Mouse (Mus musculus) hindbrain, embryonic 15.5 days (tissue): ENCODE measurements around the gene Rnf126. TPM values are rescaled to one million over a fixed set of nuclear protein-coding genes. Genes with fewer than 3 reads are reported as not detected.
A peak's percentile ranks its signal among the peaks of the same experiment; 100 is the strongest.

Experiments
- ATAC-seq: fragments of 200-750 bp; cut with Nextera tagmentation; 2 replicates; pipeline ENCODE4 v1.8.0; 2017; ENCODE audit warnings: low read depth, moderate number of reproducible peaks, moderate TSS enrichment; ENCODE audit not compliant: low FRiP score
- H3K27ac ChIP-seq: fragments of 300-500 bp; sonication (generic); replicated peaks from 2 replicates; pipeline ENCODE4 v1.5.1; 2015; ENCODE audit warnings: mild to moderate bottlenecking, inconsistent platforms
- H3K27me3 ChIP-seq: fragments of 300-500 bp; sonication (generic); 2 replicates; pipeline ENCODE4 v1.6.1; 2015; ENCODE audit warnings: control low read depth, inconsistent platforms
- H3K36me3 ChIP-seq: fragments of 300-500 bp; sonication (generic); 2 replicates; pipeline ENCODE4 v1.6.1; 2015; ENCODE audit warnings: control low read depth, inconsistent platforms
- H3K4me1 ChIP-seq: fragments of 300-500 bp; sonication (generic); replicated peaks from 2 replicates; pipeline ENCODE4 v1.6.1; 2015; ENCODE audit warnings: control low read depth, inconsistent platforms
- H3K4me2 ChIP-seq: fragments of 300-500 bp; sonication (generic); 2 replicates; pipeline ENCODE4 v1.6.1; 2015; ENCODE audit warnings: moderate library complexity, mild to moderate bottlenecking, inconsistent platforms
- H3K4me3 ChIP-seq: fragments of 300-500 bp; sonication (generic); 2 replicates; pipeline ENCODE4 v1.5.1; 2015; ENCODE audit warnings: mild to moderate bottlenecking, inconsistent platforms
- H3K9ac ChIP-seq: fragments of 300-500 bp; sonication (generic); 2 replicates; pipeline ENCODE4 v1.6.1; 2015; ENCODE audit warnings: inconsistent platforms
- H3K9me3 ChIP-seq: fragments of 300-500 bp; sonication (generic); 2 replicates; pipeline ENCODE4 v1.6.1; 2016; ENCODE audit warnings: control low read depth, inconsistent platforms
- WGBS: fragments of 180-500 bp; shearing (Covaris S2); methylation state at CpG from one replicate; pipeline ENCODE4 v1.1.7; 2015; 5-methylcytosine and 5-hydroxymethylcytosine counted together
- polyA plus RNA-seq: library from polyadenylated mRNA; unstranded; fragments of >200 nt; fragmentation: Nextera tagmentation; extraction: Ambion mirVana; gene quantifications from 2 replicates; pipeline ENCODE4 v1.2.1, GENCODE M21; 2015

Gene Rnf126
- polyA plus RNA-seq, 1 experiment from 2014 or later = 125 TPM

GRCm38 (mm10) chr10:79774486-79775279, 7.9 kb upstream of the Rnf126 start:
- H3K36me3 ChIP-seq = no peaks in the 10 kb centered on the region
- no peaks in the 10 kb centered on the region for H3K9me3 ChIP-seq
- no peak overlapping the region for H3K4me3 ChIP-seq
- H3K9ac ChIP-seq = no peak overlapping the region
- peaks cover 19% of the 10 kb centered on the region for H3K27me3 ChIP-seq
- no peak overlapping the region for H3K4me2 ChIP-seq
- H3K4me1 ChIP-seq = peaks cover 14% of the 10 kb centered on the region
- 68% methylated on average over 5 of the region's 5 CpGs for WGBS
- no peak for ATAC-seq
- no peak overlapping the region for H3K27ac ChIP-seq

- H3K4me2 ChIP-seq = no peak overlapping the region
- H3K27ac ChIP-seq = no peak overlapping the region
- peaks cover 12% of the 10 kb centered on the region for H3K27me3 ChIP-seq
- H3K9me3 ChIP-seq = no peaks in the 10 kb centered on the region
- 89% methylated on average over 2 of the region's 2 CpGs for WGBS
- H3K4me1 ChIP-seq = peaks cover 16% of the 10 kb centered on the region
- no peaks in the 10 kb centered on the region for H3K36me3 ChIP-seq
- no peak overlapping the region for H3K4me3 ChIP-seq
- ATAC-seq = no peak
- H3K9ac ChIP-seq = no peak overlapping the region
Measured at GRCm38 (mm10) chr10:79773208-79773607, 6.5 kb upstream of the Rnf126 start.

- Histone ChIP-seq H3K9ac (no peak overlapping the region), H3K4me1 (peaks cover 19% of the 10 kb centered on the region), H3K4me2 (no peak overlapping the region), H3K27me3 (peaks cover 8% of the 10 kb centered on the region; the same call in 1 of the 2 replicates), H3K36me3 (no peaks in the 10 kb centered on the region), H3K27ac (no peak overlapping the region), H3K4me3 (no peak overlapping the region), H3K9me3 (no peaks in the 10 kb centered on the region)
- no peak for ATAC-seq
- WGBS = 94% methylated on average over 3 of the region's 3 CpGs
Measured at GRCm38 (mm10) chr10:79772320-79772719, 5.6 kb upstream of the Rnf126 start.

- WGBS = 25% methylated on average over 4 of the region's 4 CpGs
- no peaks in the 10 kb centered on the region for H3K27me3 ChIP-seq
- H3K4me3 ChIP-seq = no peak overlapping the region
- no peak overlapping the region for H3K27ac ChIP-seq
- H3K9me3 ChIP-seq = no peaks in the 10 kb centered on the region
- no peaks in the 10 kb centered on the region for H3K36me3 ChIP-seq
- peaks cover 35% of the 10 kb centered on the region for H3K4me1 ChIP-seq
- no peak overlapping the region for H3K9ac ChIP-seq
- no peak for ATAC-seq
- H3K4me2 ChIP-seq = no peak overlapping the region
Measured at GRCm38 (mm10) chr10:79769329-79769728, 2.6 kb upstream of the Rnf126 start.

GRCm38 (mm10) chr10:79768400-79768799, 1.6 kb upstream of the Rnf126 start:
- 2% methylated on average over 5 of the region's 5 CpGs for WGBS
- H3K9me3 ChIP-seq = no peaks in the 10 kb centered on the region
- 0 out of 2 replicates have a peak overlapping the region, but pooled peaks have one; percentile 70 for H3K4me3 ChIP-seq
- no peaks in the 10 kb centered on the region for H3K27me3 ChIP-seq
- no peak overlapping the region for H3K9ac ChIP-seq
- H3K4me2 ChIP-seq = peak overlapping the region; percentile 86
- ATAC-seq = no peak
- no peaks in the 10 kb centered on the region for H3K36me3 ChIP-seq
- H3K27ac ChIP-seq = peak overlapping the region; percentile 87; the same call in 1 of the 2 replicates
- H3K4me1 ChIP-seq = peaks cover 39% of the 10 kb centered on the region

GRCm38 (mm10) chr10:79767372-79768244, 856 bp upstream of the Rnf126 start:
- Histone ChIP-seq H3K4me1 (peaks cover 39% of the 10 kb centered on the region), H3K36me3 (no peaks in the 10 kb centered on the region), H3K27ac (peak overlapping the region; percentile 87), H3K4me3 (peak overlapping the region; percentile 70), H3K4me2 (peak overlapping the region; percentile 86), H3K27me3 (no peaks in the 10 kb centered on the region), H3K9ac (peak overlapping the region; percentile 76), H3K9me3 (no peaks in the 10 kb centered on the region)
- WGBS = 11% methylated on average over 39 of the region's 40 CpGs
- ATAC-seq = peak; percentile 86

GRCm38 (mm10) chr10:79766001-79766507, 698 bp downstream of the Rnf126 start:
- peaks cover 14% of the 10 kb centered on the region for H3K36me3 ChIP-seq
- H3K27ac ChIP-seq = peak overlapping the region; percentile 87
- peak overlapping the region; percentile 76 for H3K9ac ChIP-seq
- no peaks in the 10 kb centered on the region for H3K9me3 ChIP-seq
- H3K4me2 ChIP-seq = peak overlapping the region; percentile 86
- no peak for ATAC-seq
- H3K4me3 ChIP-seq = peak overlapping the region; percentile 70
- H3K4me1 ChIP-seq = peaks cover 39% of the 10 kb centered on the region
- 12% methylated on average over 16 of the region's 16 CpGs for WGBS
- H3K27me3 ChIP-seq = no peaks in the 10 kb centered on the region

- no peak for ATAC-seq
- Histone ChIP-seq H3K27ac (no peak overlapping the region), H3K4me2 (peak overlapping the region; percentile 86), H3K9me3 (no peaks in the 10 kb centered on the region), H3K9ac (peak overlapping the region; percentile 76), H3K36me3 (peaks cover 21% of the 10 kb centered on the region), H3K27me3 (no peaks in the 10 kb centered on the region), H3K4me1 (peaks cover 39% of the 10 kb centered on the region), H3K4me3 (peak overlapping the region; percentile 70)
- WGBS = 67% methylated on average over 2 of the region's 2 CpGs
Measured at GRCm38 (mm10) chr10:79765228-79765745, 1.5 kb downstream of the Rnf126 start.

- peaks cover 25% of the 10 kb centered on the region for H3K36me3 ChIP-seq
- no peak overlapping the region for H3K4me2 ChIP-seq
- no peak overlapping the region for H3K9ac ChIP-seq
- no peak for ATAC-seq
- no peak overlapping the region for H3K27ac ChIP-seq
- H3K27me3 ChIP-seq = no peaks in the 10 kb centered on the region
- H3K4me3 ChIP-seq = no peak overlapping the region
- peaks cover 39% of the 10 kb centered on the region for H3K4me1 ChIP-seq
- WGBS = 86% methylated on average over 7 of the region's 7 CpGs
- H3K9me3 ChIP-seq = no peaks in the 10 kb centered on the region
Measured at GRCm38 (mm10) chr10:79764234-79764633, 2.5 kb downstream of the Rnf126 start.

GRCm38 (mm10) chr10:79762875-79763274, 3.9 kb downstream of the Rnf126 start:
- H3K4me3 ChIP-seq = no peak overlapping the region
- 90% methylated on average over 3 of the region's 3 CpGs for WGBS
- peaks cover 38% of the 10 kb centered on the region for H3K36me3 ChIP-seq
- no peak overlapping the region for H3K27ac ChIP-seq
- peaks cover 30% of the 10 kb centered on the region for H3K4me1 ChIP-seq
- H3K9me3 ChIP-seq = no peaks in the 10 kb centered on the region
- no peaks in the 10 kb centered on the region for H3K27me3 ChIP-seq
- ATAC-seq = no peak
- H3K9ac ChIP-seq = no peak overlapping the region
- H3K4me2 ChIP-seq = no peak overlapping the region

GRCm38 (mm10) chr10:79760603-79761143, 6.1 kb downstream of the Rnf126 start:
- no peak overlapping the region for H3K9ac ChIP-seq
- no peak for ATAC-seq
- H3K4me1 ChIP-seq = peaks cover 18% of the 10 kb centered on the region
- H3K4me3 ChIP-seq = no peak overlapping the region
- 92% methylated on average over 11 of the region's 11 CpGs for WGBS
- H3K9me3 ChIP-seq = no peaks in the 10 kb centered on the region
- no peak overlapping the region for H3K27ac ChIP-seq
- no peaks in the 10 kb centered on the region for H3K27me3 ChIP-seq
- H3K4me2 ChIP-seq = no peak overlapping the region
- H3K36me3 ChIP-seq = peaks cover 53% of the 10 kb centered on the region
